Mouse (Mus musculus): ENCODE measurements around the gene Nrxn1. TPM values are rescaled to one million over a fixed set of nuclear protein-coding genes. Genes with fewer than 3 reads are reported as not detected.
A peak's percentile ranks its signal among the peaks of the same experiment; 100 is the strongest.

Gene Nrxn1
- polyA plus RNA-seq, 1 experiment from 2014 or later, result 2.1 TPM

DNA sequence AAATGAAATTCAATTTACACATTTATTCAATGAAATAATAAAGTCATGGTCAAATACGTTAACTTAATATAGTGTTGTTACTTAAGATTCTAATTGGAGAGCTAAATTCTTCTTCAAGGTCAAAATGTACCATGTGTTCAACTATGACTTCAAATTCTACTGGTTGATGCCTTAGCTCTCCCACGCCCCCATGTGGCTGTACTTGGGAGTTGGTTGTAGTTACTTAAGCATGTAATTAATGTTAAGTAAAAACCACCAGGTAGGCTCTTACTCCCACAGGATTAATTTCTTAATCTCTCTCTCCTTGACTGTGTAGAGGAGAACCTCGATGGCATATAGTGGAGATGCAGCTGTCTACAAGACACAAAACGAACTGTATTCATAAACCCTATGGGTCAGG lies 951.3 kb downstream of the Nrxn1 start:
- no peaks in the 10 kb centered on the region for H3K27me3 ChIP-seq (ENCODE audit: insufficient read depth, low read length)
- WGBS, result 53% methylated on average over 4 of the region's 4 CpGs
- no peak for ATAC-seq (ENCODE audit: insufficient read depth)
- no peak overlapping the region for H3K4me2 ChIP-seq
- H3K9me3 ChIP-seq (ENCODE audit: low read depth, low read length), result no peaks in the 10 kb centered on the region
- no peak overlapping the region for H3K27ac ChIP-seq (ENCODE audit: low read depth)
- 0 out of 2 replicates have a peak, but pooled peaks have one; percentile 11 for TF ChIP-seq CTCF (IDR thresholded peaks at IDR 0.05; ENCODE audit: low read depth)
- no peak overlapping the region for H3K4me3 ChIP-seq (ENCODE audit: low read depth, low read length)
- H3K4me1 ChIP-seq (ENCODE audit: insufficient read depth), result no peaks in the 10 kb centered on the region
- no peaks in the 10 kb centered on the region for H3K36me3 ChIP-seq (ENCODE audit: insufficient read depth)
- DNase-seq, result peak; percentile 11
- H3K9ac ChIP-seq, result no peak overlapping the region

DNA sequence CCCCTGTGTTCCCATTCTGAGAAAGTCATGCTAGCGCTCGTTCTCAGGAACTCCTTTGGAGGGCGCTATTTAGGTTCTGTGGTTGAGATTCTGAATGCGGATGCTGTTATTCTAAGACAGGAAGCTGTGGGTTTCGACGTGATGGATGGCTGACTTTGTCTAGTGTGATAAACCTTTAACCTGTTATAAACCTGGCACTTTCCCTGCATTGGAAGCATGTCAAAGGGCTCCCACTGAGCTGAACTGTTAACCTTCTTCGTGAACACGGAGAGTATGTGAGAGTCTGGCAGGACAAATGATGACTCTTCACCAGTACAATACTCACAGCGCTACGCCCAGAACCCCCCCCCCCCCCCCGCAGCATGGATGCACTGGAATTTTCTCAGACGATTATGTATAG lies 962.0 kb downstream of the Nrxn1 start:
- WGBS, result 61% methylated on average over 11 of the region's 12 CpGs
- ATAC-seq (ENCODE audit: insufficient read depth), result no peak
- Histone ChIP-seq H3K9ac (no peak overlapping the region), H3K27ac (ENCODE audit: low read depth) (no peak overlapping the region), H3K4me2 (no peak overlapping the region), H3K4me1 (ENCODE audit: insufficient read depth) (no peaks in the 10 kb centered on the region), H3K36me3 (ENCODE audit: insufficient read depth) (no peaks in the 10 kb centered on the region), H3K4me3 (ENCODE audit: low read depth, low read length) (no peak overlapping the region), H3K9me3 (ENCODE audit: low read depth, low read length) (no peaks in the 10 kb centered on the region), H3K27me3 (ENCODE audit: insufficient read depth, low read length) (no peaks in the 10 kb centered on the region)
- DNase-seq, result no peak
- no peak for TF ChIP-seq CTCF (IDR thresholded peaks at IDR 0.05; ENCODE audit: low read depth)

DNA sequence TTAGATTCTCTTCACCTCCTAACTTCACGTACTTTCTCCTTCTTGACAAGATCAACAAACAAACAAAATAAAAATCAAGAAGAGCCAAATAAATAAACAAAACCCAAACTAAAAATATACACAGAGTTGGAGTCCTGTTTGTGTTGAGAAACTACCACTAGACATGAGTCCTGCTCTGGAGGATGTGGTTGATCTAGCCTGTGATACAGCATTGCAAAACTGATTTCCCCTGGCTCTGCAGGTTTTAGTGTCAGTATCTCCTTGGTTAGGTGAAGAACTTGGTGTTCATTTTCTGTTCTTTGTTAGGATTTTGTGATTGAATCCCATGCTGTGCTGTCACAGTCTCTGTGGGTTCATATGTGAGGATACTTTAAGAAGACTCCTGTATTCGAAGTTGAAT lies 963.7 kb downstream of the Nrxn1 start:
- no peak for TF ChIP-seq CTCF (IDR thresholded peaks at IDR 0.05; ENCODE audit: low read depth)
- no peak overlapping the region for H3K4me3 ChIP-seq (ENCODE audit: low read depth, low read length)
- no peak overlapping the region for H3K4me2 ChIP-seq
- no peaks in the 10 kb centered on the region for H3K36me3 ChIP-seq (ENCODE audit: insufficient read depth)
- H3K4me1 ChIP-seq (ENCODE audit: insufficient read depth), result no peaks in the 10 kb centered on the region
- ATAC-seq (ENCODE audit: insufficient read depth) (no peak), DNase-seq (no peak)
- no peaks in the 10 kb centered on the region for H3K9me3 ChIP-seq (ENCODE audit: low read depth, low read length)
- H3K9ac ChIP-seq, result no peak overlapping the region
- no peak overlapping the region for H3K27ac ChIP-seq (ENCODE audit: low read depth)
- WGBS, result 71% methylated on average over 2 of the region's 2 CpGs
- H3K27me3 ChIP-seq (ENCODE audit: insufficient read depth, low read length), result no peaks in the 10 kb centered on the region

DNA sequence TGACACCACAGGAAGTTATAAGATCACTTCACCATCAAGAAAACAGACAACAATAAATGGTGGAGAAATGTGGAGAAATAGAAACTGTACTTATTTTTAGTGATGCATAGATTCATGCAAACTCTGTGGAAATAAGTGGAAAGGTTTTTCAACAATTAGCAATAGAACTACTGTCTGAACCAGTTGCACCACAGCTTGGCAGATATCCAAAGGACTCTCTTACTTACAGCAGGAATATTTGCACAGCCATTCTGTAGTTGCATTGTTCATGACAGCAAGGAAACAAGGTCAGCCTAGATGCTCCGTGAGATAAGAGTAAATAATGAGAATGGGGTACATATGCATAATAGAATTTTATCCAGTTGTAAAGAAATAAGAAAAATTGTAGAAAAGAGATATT lies 965.3 kb downstream of the Nrxn1 start:
- WGBS, result 53% methylated on average over 1 of the region's 1 CpGs
- ATAC-seq (ENCODE audit: insufficient read depth) (no peak), DNase-seq (peak; percentile 52)
- no peak overlapping the region for H3K9ac ChIP-seq
- H3K4me3 ChIP-seq (ENCODE audit: low read depth, low read length), result no peak overlapping the region
- H3K4me1 ChIP-seq (ENCODE audit: insufficient read depth), result no peaks in the 10 kb centered on the region
- H3K4me2 ChIP-seq, result no peak overlapping the region
- no peaks in the 10 kb centered on the region for H3K9me3 ChIP-seq (ENCODE audit: low read depth, low read length)
- H3K36me3 ChIP-seq (ENCODE audit: insufficient read depth), result no peaks in the 10 kb centered on the region
- H3K27ac ChIP-seq (ENCODE audit: low read depth), result no peak overlapping the region
- no peaks in the 10 kb centered on the region for H3K27me3 ChIP-seq (ENCODE audit: insufficient read depth, low read length)
- TF ChIP-seq CTCF (IDR thresholded peaks at IDR 0.05; ENCODE audit: low read depth), result no peak

DNA sequence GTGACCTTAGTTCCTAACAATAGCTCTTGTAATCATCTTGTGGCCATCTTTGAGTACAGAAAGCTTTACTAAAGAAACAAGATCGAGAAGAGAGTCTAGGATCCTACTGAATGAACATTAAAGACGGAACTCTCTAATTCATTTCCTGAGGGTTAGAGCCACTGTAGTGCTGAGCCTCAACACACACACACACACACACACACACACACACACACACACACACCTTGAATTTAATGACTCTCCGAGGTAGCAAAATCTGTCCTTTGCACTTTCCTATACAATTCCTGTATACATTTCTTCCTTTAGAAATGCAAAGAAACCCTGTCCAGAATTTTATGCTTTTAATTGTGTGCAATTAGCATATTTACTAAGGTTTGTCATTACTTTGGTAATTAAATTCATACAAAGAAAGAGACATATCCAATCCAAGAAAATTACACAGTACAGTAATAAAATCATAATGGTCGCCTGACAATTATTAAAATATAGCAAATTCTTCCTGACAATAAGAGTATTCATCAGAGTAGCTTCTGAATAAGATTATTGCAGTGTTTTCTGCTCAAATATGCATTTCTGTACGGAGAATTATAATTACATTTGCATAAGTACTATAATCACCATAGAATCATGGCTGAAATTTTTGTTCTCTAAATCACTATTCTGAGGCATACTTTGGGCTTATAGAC lies 969.9 kb downstream of the Nrxn1 start:
- Histone ChIP-seq H3K27ac (ENCODE audit: low read depth) (no peak overlapping the region), H3K4me2 (no peak overlapping the region), H3K9ac (no peak overlapping the region), H3K27me3 (ENCODE audit: insufficient read depth, low read length) (no peaks in the 10 kb centered on the region), H3K4me1 (ENCODE audit: insufficient read depth) (no peaks in the 10 kb centered on the region), H3K9me3 (ENCODE audit: low read depth, low read length) (no peaks in the 10 kb centered on the region), H3K36me3 (ENCODE audit: insufficient read depth) (no peaks in the 10 kb centered on the region), H3K4me3 (ENCODE audit: low read depth, low read length) (no peak overlapping the region)
- no peak for TF ChIP-seq CTCF (IDR thresholded peaks at IDR 0.05; ENCODE audit: low read depth)
- DNase-seq (no peak), ATAC-seq (ENCODE audit: insufficient read depth) (no peak)
- 76% methylated on average over 5 of the region's 5 CpGs for WGBS

DNA sequence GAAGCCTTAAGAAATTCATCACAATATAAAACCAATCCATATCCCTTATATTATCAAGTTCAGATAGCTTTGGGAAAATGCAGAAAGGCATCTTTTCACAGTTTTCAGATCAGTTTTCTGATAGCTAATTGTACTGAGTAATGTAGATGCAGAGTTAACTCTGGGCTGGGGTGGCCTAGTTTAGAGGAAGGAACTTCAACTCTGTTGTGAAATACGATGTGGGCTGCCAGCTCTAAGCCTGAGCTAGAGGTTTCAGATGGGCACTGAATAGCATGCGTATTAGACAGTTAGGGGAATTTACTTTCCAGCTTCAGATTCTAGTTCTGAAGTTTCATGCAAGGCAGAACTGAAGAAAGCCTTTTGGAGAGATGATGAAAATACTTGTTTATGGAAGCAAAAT lies 976.6 kb downstream of the Nrxn1 start:
- WGBS, result 77% methylated on average over 2 of the region's 2 CpGs
- H3K27me3 ChIP-seq (ENCODE audit: insufficient read depth, low read length), result no peaks in the 10 kb centered on the region
- no peaks in the 10 kb centered on the region for H3K36me3 ChIP-seq (ENCODE audit: insufficient read depth)
- H3K4me3 ChIP-seq (ENCODE audit: low read depth, low read length), result no peak overlapping the region
- H3K4me1 ChIP-seq (ENCODE audit: insufficient read depth), result no peaks in the 10 kb centered on the region
- no peak for TF ChIP-seq CTCF (IDR thresholded peaks at IDR 0.05; ENCODE audit: low read depth)
- no peak for ATAC-seq (ENCODE audit: insufficient read depth)
- DNase-seq, result no peak
- H3K27ac ChIP-seq (ENCODE audit: low read depth), result no peak overlapping the region
- no peak overlapping the region for H3K9ac ChIP-seq
- H3K9me3 ChIP-seq (ENCODE audit: low read depth, low read length), result no peaks in the 10 kb centered on the region
- H3K4me2 ChIP-seq, result no peak overlapping the region

DNA sequence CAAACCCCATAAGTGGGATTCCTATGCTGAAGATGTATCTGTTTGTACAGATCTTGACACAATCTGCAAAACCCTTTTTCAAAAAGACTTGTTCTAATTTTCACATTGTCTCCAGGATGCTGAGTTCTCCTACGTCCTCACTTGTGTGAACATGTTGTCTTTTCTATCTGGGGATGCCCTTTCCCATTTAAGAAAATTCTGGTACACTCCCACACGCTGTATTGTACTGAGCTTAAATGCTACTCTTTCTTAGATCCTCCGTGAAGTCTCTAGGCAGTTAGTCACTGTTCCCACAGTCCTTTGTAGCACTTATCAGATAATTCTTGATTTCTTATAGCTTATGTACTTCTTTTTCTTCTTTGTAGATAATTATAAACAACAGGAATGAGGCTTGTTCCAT lies 997.9 kb downstream of the Nrxn1 start:
- WGBS, result 74% methylated on average over 3 of the region's 3 CpGs
- no peaks in the 10 kb centered on the region for H3K9me3 ChIP-seq (ENCODE audit: low read depth, low read length)
- no peaks in the 10 kb centered on the region for H3K27me3 ChIP-seq (ENCODE audit: insufficient read depth, low read length)
- no peaks in the 10 kb centered on the region for H3K36me3 ChIP-seq (ENCODE audit: insufficient read depth)
- H3K4me1 ChIP-seq (ENCODE audit: insufficient read depth), result no peaks in the 10 kb centered on the region
- ATAC-seq (ENCODE audit: insufficient read depth) (no peak), DNase-seq (no peak)
- no peak overlapping the region for H3K27ac ChIP-seq (ENCODE audit: low read depth)
- no peak overlapping the region for H3K4me3 ChIP-seq (ENCODE audit: low read depth, low read length)
- TF ChIP-seq CTCF (IDR thresholded peaks at IDR 0.05; ENCODE audit: low read depth), result no peak
- no peak overlapping the region for H3K9ac ChIP-seq
- no peak overlapping the region for H3K4me2 ChIP-seq
